Mouse (Mus musculus) adrenal gland, postnatal 10 days (tissue): ENCODE measurements at regions not wholly inside any gene's neighbourhood (a gene's known extent, or its start where the extent isn't known, plus 50 kb on each side); places are given as distances from the start of the nearest gene placed in this dataset.

Experiments
- DNase-seq: peaks from one replicate; pipeline ENCODE4 v3.0.0; 2021; ENCODE audit warnings: mixed read lengths

GRCm38 (mm10) chr1:118741286-118741685 lies 113.5 kb downstream of the Tfcp2l1 start:
- DNase-seq = no peak

GRCm38 (mm10) chr1:118748196-118748595 lies 120.5 kb downstream of the Tfcp2l1 start:
- no peak for DNase-seq

DNA sequence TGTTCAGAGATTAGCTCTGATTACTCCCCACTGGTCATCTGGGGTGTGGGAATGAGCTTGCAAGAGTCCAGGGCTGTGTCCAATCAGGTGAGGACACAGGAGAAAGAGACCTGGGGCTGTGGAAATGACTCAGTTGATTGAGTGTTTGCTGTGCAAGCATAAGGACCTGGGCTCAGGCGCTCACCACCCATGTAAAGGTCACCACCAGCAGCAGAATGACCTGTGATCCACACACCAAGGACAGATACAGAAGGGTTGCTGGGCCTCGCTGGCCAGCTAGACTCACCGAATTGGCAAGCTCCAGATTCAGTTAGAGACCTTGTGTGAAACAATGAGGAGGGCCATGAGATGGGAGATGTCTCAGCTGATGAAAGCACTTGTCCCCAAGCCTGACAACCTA lies 125.1 kb downstream of the Tfcp2l1 start:
- peak; percentile 6 for DNase-seq

GRCm38 (mm10) chr1:118756171-118756865 lies 128.6 kb downstream of the Tfcp2l1 start:
- DNase-seq = no peak

DNA sequence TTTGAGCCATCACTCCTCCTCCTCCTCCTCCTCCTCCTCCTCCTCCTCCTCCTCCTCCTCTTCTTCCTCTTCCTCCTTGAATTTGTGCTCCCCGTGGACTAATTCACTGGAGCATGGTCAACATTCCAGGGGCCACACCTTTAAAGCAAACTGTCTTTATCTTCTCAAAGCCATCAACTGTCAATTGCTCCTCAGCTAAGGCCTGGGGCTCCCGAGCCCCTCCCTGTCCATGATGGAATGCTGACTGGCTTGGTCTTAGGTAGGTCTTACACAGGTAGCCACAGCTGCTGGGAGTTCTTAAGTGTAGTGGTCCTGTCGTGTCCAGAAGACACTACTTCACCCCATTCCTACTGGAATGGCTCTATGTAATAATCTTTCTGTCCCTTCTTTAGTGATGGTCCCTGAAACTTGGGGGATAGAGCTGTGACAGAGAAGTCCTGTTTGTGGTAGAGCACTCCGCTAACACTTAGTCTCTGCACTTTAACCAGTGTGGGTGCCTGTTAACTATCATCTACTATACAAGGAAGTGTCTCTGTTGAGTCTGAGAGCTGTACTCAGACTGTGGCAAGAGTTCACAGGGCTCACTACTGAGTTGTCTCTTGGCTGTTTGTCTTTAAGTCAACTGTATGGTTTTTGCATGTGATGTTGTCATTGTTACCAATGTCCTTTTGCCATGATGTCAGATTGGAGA lies 129.7 kb downstream of the Tfcp2l1 start:
- no peak for DNase-seq

- DNase-seq = peak; percentile 27
Measured at GRCm38 (mm10) chr1:118758031-118758400, 130.3 kb downstream of the Tfcp2l1 start.

DNA sequence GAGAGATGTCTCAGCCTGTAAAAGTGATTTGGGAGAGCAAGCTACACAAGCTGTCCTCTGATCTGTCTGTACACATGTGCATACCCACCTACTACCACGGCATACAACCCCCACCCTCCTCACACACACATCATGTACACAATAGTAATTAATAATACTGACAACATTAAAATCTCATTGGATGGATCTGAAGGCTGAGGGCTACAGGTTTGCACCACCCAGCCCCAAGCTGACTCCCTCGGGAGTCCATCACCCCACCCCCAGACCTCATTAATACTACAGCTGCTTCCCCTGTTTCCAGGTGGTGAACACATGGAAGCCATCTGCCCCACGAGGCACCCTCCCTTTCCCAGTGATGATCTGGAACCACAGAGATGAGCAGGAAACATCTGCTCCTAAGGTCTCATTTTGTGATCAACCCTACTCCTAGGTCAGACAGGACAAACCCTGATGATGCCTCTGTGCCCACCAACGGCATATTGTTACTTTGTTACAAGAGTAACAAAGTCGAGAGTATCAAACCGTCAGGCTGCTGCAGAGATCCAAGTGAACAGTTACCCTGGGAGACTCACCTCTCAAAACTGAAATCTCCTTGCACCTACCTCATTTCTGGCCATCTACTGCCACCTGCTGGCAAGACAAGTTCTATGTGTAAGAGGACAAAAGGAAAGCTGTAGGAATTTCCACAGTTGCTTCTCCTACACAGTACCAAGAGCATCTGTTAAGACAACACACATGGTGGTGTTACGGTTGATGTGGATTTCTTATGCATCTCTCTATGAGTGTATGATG lies 131.6 kb downstream of the Tfcp2l1 start:
- DNase-seq = peak; percentile 89

GRCm38 (mm10) chr1:118765525-118765924 lies 137.8 kb downstream of the Tfcp2l1 start:
- peak; percentile 23 for DNase-seq

GRCm38 (mm10) chr1:118768831-118769230 lies 141.1 kb downstream of the Tfcp2l1 start:
- peak; percentile 48 for DNase-seq

DNA sequence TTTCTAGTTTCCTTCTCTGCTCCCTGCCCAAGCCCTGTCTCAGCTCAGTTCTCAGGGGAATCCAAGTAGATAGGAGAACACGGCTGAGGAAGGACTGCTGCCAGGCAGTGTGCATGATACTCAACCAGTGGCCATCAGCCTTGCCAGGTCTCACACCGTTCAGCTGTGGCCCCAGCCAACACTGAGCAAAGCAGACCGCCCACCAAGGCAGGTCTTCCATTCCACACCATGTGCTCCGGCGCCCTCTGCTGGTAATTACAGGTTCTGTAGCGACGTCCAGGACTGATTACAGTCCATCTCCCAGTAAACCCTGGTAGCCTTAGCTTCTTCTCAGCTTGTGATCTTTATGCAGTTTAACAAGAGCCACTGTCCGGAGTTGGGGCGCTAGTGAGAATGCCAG lies 144.5 kb downstream of the Tfcp2l1 start:
- peak; percentile 82 for DNase-seq

DNA sequence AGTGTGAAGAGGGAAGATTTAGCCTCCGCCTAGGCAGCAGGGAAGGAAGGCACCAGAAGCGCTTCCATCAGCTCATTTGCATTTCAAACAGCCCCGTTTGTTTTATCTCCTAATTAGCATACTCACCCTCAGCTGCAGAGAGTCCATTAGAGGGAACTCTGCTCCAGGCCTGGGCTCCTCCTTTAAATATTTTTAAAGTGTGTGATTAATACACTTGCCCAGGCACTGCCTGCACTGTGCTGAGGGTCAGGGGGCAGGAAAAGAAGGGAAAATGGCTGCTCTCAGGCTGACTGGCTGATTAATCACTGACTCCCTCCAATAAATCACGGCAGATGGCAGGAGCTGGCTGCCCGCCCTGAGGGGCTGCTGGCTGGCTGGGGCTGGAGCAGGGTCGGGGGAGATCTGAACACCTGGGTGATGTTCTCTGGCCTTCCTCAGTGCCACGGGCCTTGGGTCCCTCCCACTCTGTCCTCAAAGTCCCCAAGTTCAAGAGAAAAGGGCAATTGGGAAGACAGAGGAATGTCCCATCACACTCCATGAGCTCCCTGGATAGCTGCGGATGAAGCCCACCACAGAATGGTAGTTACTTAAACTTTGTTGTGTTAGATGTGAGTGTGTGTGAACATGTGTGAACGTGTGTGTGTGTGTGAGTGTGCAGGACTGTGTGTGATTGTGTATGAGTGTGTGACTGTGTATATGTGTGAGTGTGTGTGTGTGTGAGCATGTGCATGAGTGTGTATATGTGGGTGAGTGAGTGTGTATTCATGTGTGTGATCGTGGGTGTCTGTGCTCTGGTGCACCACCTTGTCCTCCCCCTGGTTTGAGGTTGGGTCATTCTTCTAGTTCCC lies 149.1 kb downstream of the Tfcp2l1 start:
- DNase-seq = no peak
